7 mouse cellular contexts compared by ENCODE assay signal in the genomic region with DNA sequence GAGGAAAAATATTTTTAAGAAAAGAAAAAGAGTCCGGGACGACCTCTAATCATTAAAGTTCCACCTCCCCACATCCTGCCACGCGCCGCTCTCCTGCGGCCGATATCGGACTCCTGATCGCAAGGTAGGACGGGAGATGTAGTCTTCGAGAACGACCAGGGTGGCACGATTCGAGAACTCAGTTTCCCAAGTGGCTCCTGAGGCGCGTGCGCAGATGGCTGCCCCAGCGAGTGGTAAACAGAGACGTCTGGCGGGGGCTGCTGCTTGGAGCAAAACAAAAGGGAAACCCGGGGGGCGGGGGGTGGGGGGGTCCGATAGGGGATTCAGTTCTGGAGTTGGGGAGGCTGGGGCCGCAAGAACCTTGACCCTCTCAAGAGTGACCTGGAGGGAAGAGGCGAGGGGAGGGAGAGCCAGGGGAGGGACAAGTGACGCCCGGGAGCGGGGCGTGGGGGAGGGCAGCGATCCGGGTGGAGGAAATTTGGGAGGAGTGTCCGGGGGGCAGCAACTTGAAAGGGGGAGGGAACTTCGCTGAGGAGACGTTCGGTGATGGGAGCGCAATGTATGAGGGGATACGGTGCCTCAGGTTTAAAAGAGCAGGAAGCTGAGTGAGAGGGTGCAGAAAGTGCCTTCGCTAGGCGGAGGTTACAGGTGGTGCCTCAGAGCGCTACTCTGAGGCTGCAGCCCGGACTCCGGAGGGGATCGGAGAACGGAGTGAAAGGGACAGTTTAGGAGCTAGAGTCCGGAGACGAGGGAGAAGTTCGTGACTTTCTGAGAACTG. TPM values are rescaled to one million over a fixed set of nuclear protein-coding genes. Genes with fewer than 3 reads are reported as not detected.
DNase-seq lines count a peak whose midpoint lies in the region; ATAC-seq and TF ChIP-seq lines count a peak whose summit lies in the region.

A gene (plus strand): TSS at position 577 of the 778 bp plus-strand sequence.

- peak within 1 kb of the TSS; percentile 66 for H3K4me3 ChIP-seq in embryonic facial prominence, embryonic 10.5 days
- H3K4me3 ChIP-seq in intestine, postnatal 0 days (ENCODE audit: low read depth, low read length) = peak within 1 kb of the TSS; percentile 57
- H3K4me3 ChIP-seq in midbrain, embryonic 12.5 days = peak within 1 kb of the TSS; percentile 53

- no peaks in the 10 kb centered on the region for H3K9me3 ChIP-seq in embryonic facial prominence, embryonic 10.5 days
- H3K9me3 ChIP-seq in intestine, postnatal 0 days (ENCODE audit: control insufficient read depth) = no peaks in the 10 kb centered on the region
- no peaks in the 10 kb centered on the region for H3K9me3 ChIP-seq in midbrain, embryonic 12.5 days

- WGBS in embryonic facial prominence, embryonic 10.5 days = 22% methylated on average over 47 of the region's 47 CpGs
- WGBS in intestine, postnatal 0 days = 24% methylated on average over 47 of the region's 47 CpGs
- WGBS in midbrain, embryonic 12.5 days = 29% methylated on average over 44 of the region's 47 CpGs

- H3K36me3 ChIP-seq in embryonic facial prominence, embryonic 10.5 days (replicated peaks) = peaks cover 15% of the 10 kb centered on the region
- no peaks in the 10 kb centered on the region for H3K36me3 ChIP-seq in intestine, postnatal 0 days (ENCODE audit: control insufficient read depth, insufficient read depth)
- no peaks in the 10 kb centered on the region for H3K36me3 ChIP-seq in midbrain, embryonic 12.5 days

- no peak for TF ChIP-seq CTCF in intestine, postnatal 0 days (IDR thresholded peaks at IDR 0.05; ENCODE audit: low read depth)

- H3K27ac ChIP-seq in embryonic facial prominence, embryonic 10.5 days (replicated peaks) = peak within 1 kb of the TSS; percentile 85
- H3K27ac ChIP-seq in intestine, postnatal 0 days (ENCODE audit: low read depth, low read length) = no peak within 1 kb of the TSS
- H3K27ac ChIP-seq in midbrain, embryonic 12.5 days (replicated peaks) = no peak within 1 kb of the TSS

- H3K4me2 ChIP-seq in intestine, postnatal 0 days (replicated peaks; ENCODE audit: low read depth) = peak within 1 kb of the TSS; percentile 75
- H3K4me2 ChIP-seq in midbrain, embryonic 12.5 days (replicated peaks) = peak within 1 kb of the TSS; percentile 71

- peak; percentile 86 for DNase-seq in adrenal gland, postnatal 10 days
- peak; percentile 89 for DNase-seq in embryonic facial prominence, embryonic 10.5 days (ENCODE audit: low spot score)
- no peak for DNase-seq in gonadal fat pad, adult 2 months (ENCODE audit: low read depth)
- peak; percentile 89 for DNase-seq in left cerebral cortex, postnatal 4 days
- DNase-seq in spleen, adult 12 weeks (ENCODE audit: low spot score) = peak; percentile 75

- peaks cover 20% of the 10 kb centered on the region for H3K4me1 ChIP-seq in embryonic facial prominence, embryonic 10.5 days
- no peaks in the 10 kb centered on the region for H3K4me1 ChIP-seq in intestine, postnatal 0 days (replicated peaks; ENCODE audit: control insufficient read depth, insufficient read depth, low read length)
- no peaks in the 10 kb centered on the region for H3K4me1 ChIP-seq in midbrain, embryonic 12.5 days

- peaks cover 35% of the 10 kb centered on the region for H3K27me3 ChIP-seq in embryonic facial prominence, embryonic 10.5 days (replicated peaks; ENCODE audit: low read depth, poor library complexity, severe bottlenecking)
- H3K27me3 ChIP-seq in intestine, postnatal 0 days (replicated peaks; ENCODE audit: control insufficient read depth, insufficient read depth, low read length) = no peaks in the 10 kb centered on the region
- H3K27me3 ChIP-seq in midbrain, embryonic 12.5 days = peaks cover 4% of the 10 kb centered on the region; the same call in 1 of the 2 replicates

- intact Hi-C loops in left cerebral cortex, postnatal 4 days (cut with DNase I) = no loop called here

- peak; percentile 89 for ATAC-seq in intestine, postnatal 0 days
- peak; percentile 93 for ATAC-seq in midbrain, embryonic 12.5 days (ENCODE audit: low FRiP score, low read depth)

- peak within 1 kb of the TSS; percentile 51 for H3K9ac ChIP-seq in intestine, postnatal 0 days (ENCODE audit: low read depth, low read length)
- H3K9ac ChIP-seq in midbrain, embryonic 12.5 days (replicated peaks) = peak within 1 kb of the TSS; percentile 52

RNA-seq across cellular contexts. Expression of the gene that starts here (rescaled TPM):
- total RNA-seq in adrenal gland, postnatal 10 days (2021) = 10 to 100 TPM; 35.8 to 40.1 TPM
- polyA plus RNA-seq in embryonic facial prominence, embryonic 10.5 days (2016; fragmentation: Nextera tagmentation; extraction: Ambion mirVana) = 2.3 and 2.9 TPM in 2 replicates
- 28.9 and 32.0 TPM in 2 replicates for polyA plus RNA-seq in gonadal fat pad, adult 2 months (2012; rRNA removed)
- polyA plus RNA-seq in intestine, postnatal 0 days (2015; fragmentation: Nextera tagmentation; extraction: Ambion mirVana) = 1.4 and 1.6 TPM in 2 replicates
- total RNA-seq in left cerebral cortex, postnatal 4 days (2021) = 1 to 10 TPM; 7.7 to 9.5 TPM
- 0.86 and 1.0 TPM in 2 replicates for polyA plus RNA-seq in midbrain, embryonic 12.5 days (2016; fragmentation: Nextera tagmentation; extraction: Ambion mirVana)
